Mouse (Mus musculus): ENCODE results near the gene Vkorc1l1. TPM values are rescaled to one million over a fixed set of nuclear protein-coding genes. Genes with fewer than 3 reads are reported as not detected.

The Vkorc1l1 gene
- polyA plus RNA-seq, 1 experiment from 2014 or later = 32.3 TPM

- ChIA-PET CTCF (interaction anchor here (0.8 to 0.9 kb wide), 2 partner anchors 16 to 25 kb away, joined by 3 read pairs; no protein-coding TSS in a partner anchor), POLR2A (no interaction called here)
- in situ Hi-C loops (cut with MboI; ENCODE audit: low pct_unique_long_range_greater_than_20kb) = no loop called here
- DNase-seq (ENCODE audit: low read depth, low spot score) (no peak), ATAC-seq (no peak)
- no peak for TF ChIP-seq CTCF (IDR thresholded peaks at IDR 0.05)
- H3K27me3 ChIP-seq = no peaks in the 10 kb centered on the region
Observed at GRCm38 (mm10) chr5:129968417-129968816, 26.6 kb downstream of the Vkorc1l1 start.

GRCm38 (mm10) chr5:129971491-129971890 is 29.7 kb downstream of the Vkorc1l1 start:
- ChIA-PET CTCF (interaction anchor here (1.2 kb wide), 1 partner anchor 10 kb away, joined by 5 read pairs; no protein-coding TSS in a partner anchor), POLR2A (no interaction called here)
- in situ Hi-C loops (cut with MboI; ENCODE audit: low pct_unique_long_range_greater_than_20kb) = no loop called here
- TF ChIP-seq CTCF (IDR thresholded peaks at IDR 0.05) = no peak
- no peak for DNase-seq (ENCODE audit: low read depth, low spot score)
- no peaks in the 10 kb centered on the region for H3K27me3 ChIP-seq
- no peak for ATAC-seq

DNA sequence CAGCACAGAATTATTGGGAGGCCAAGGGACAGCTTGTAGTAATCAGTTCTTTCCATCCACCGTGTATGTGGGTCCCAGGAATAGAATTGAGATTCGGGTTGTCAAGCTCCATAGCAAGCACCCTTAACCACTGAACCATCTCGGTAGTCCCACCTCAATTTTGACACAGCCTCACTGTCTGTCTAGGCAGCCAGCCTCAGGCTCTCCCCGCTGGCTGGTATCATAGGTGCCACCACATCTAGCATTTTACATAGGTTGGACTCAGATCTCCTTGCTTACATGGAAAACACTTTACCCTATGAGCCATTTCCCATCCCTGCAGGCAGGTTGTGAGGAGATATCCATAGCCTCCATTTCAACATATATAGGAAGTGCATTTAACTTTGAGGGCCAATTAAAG is 32.6 kb downstream of the Vkorc1l1 start:
- no peak for TF ChIP-seq CTCF (IDR thresholded peaks at IDR 0.05)
- no peaks in the 10 kb centered on the region for H3K27me3 ChIP-seq
- ATAC-seq = no peak
- CTCF ChIA-PET = interaction anchor here (1.5 kb wide), 1 partner anchor 11 kb away, joined by 3 read pairs; no protein-coding TSS in a partner anchor
- POLR2A ChIA-PET = interaction anchor here (1.2 kb wide), 1 partner anchor 11 kb away, joined by 6 read pairs; no protein-coding TSS in a partner anchor
- no peak for DNase-seq (ENCODE audit: low read depth, low spot score)
- in situ Hi-C loops (cut with MboI; ENCODE audit: low pct_unique_long_range_greater_than_20kb) = no loop called here

- H3K27me3 ChIP-seq = no peaks in the 10 kb centered on the region
- in situ Hi-C loops (cut with MboI; ENCODE audit: low pct_unique_long_range_greater_than_20kb) = no loop called here
- ChIA-PET POLR2A (interaction anchor here (1.2 kb wide), 1 partner anchor 10 kb away, joined by 6 read pairs; no protein-coding TSS in a partner anchor), CTCF (interaction anchor here (1.5 kb wide), 1 partner anchor 11 kb away, joined by 3 read pairs; no protein-coding TSS in a partner anchor)
- ATAC-seq (no peak), DNase-seq (ENCODE audit: low read depth, low spot score) (no peak)
- TF ChIP-seq CTCF (IDR thresholded peaks at IDR 0.05) = no peak
Observed at GRCm38 (mm10) chr5:129974866-129975311, 33.1 kb downstream of the Vkorc1l1 start.

- ChIA-PET POLR2A (interaction anchor here (1.0 kb wide), 1 partner anchor 17 kb away, joined by 3 read pairs; no protein-coding TSS in a partner anchor), CTCF (interaction anchor here (1.0 to 2.2 kb wide), 4 partner anchors 22 to 51 kb away, joined by 3 to 5 read pairs (median 4); no protein-coding TSS in a partner anchor)
- no peak for ATAC-seq
Observed at GRCm38 (mm10) chr5:129977768-129978167, 36.0 kb downstream of the Vkorc1l1 start.

GRCm38 (mm10) chr5:129978608-129979007 is 36.8 kb downstream of the Vkorc1l1 start:
- ChIA-PET POLR2A (interaction anchor here (1.0 kb wide), 1 partner anchor 16 kb away, joined by 3 read pairs; no protein-coding TSS in a partner anchor), CTCF (interaction anchor here (1.0 to 2.2 kb wide), 4 partner anchors 23 to 52 kb away, joined by 3 to 5 read pairs (median 4); no protein-coding TSS in a partner anchor)
- in situ Hi-C loops (cut with MboI; ENCODE audit: low pct_unique_long_range_greater_than_20kb) = no loop called here
- no peak for ATAC-seq
- no peak for DNase-seq (ENCODE audit: low read depth, low spot score)
- no peak for TF ChIP-seq CTCF (IDR thresholded peaks at IDR 0.05)
- no peaks in the 10 kb centered on the region for H3K27me3 ChIP-seq

More at GRCm38 (mm10) chr5:129977768-129978167, 36.0 kb downstream of the Vkorc1l1 start:
- TF ChIP-seq CTCF (IDR thresholded peaks at IDR 0.05) = no peak
- in situ Hi-C loops (cut with MboI; ENCODE audit: low pct_unique_long_range_greater_than_20kb) = no loop called here
- no peak for DNase-seq (ENCODE audit: low read depth, low spot score)
- H3K27me3 ChIP-seq = no peaks in the 10 kb centered on the region

GRCm38 (mm10) chr5:129980216-129980615 is 38.4 kb downstream of the Vkorc1l1 start:
- ChIA-PET CTCF (no interaction called here), POLR2A (interaction anchor here (0.6 to 1.1 kb wide), 2 partner anchors 9 to 261 kb away, joined by 3 to 4 read pairs; no protein-coding TSS in a partner anchor)
- TF ChIP-seq CTCF (IDR thresholded peaks at IDR 0.05) = no peak
- in situ Hi-C loops (cut with MboI; ENCODE audit: low pct_unique_long_range_greater_than_20kb) = no loop called here
- no peaks in the 10 kb centered on the region for H3K27me3 ChIP-seq
- ATAC-seq (no peak), DNase-seq (ENCODE audit: low read depth, low spot score) (no peak)

GRCm38 (mm10) chr5:129989376-129989775 is 47.6 kb downstream of the Vkorc1l1 start:
- no peaks in the 10 kb centered on the region for H3K27me3 ChIP-seq
- in situ Hi-C loops (cut with MboI; ENCODE audit: low pct_unique_long_range_greater_than_20kb) = no loop called here
- CTCF ChIA-PET = no interaction called here
- ATAC-seq = no peak
- POLR2A ChIA-PET = interaction anchor here (0.6 to 1.5 kb wide), 2 partner anchors 9 to 31 kb away, joined by 3 read pairs; no protein-coding TSS in a partner anchor
- no peak for DNase-seq (ENCODE audit: low read depth, low spot score)
- no peak for TF ChIP-seq CTCF (IDR thresholded peaks at IDR 0.05)

- ChIA-PET CTCF (no interaction called here), POLR2A (no interaction called here)
- H3K27me3 ChIP-seq = no peaks in the 10 kb centered on the region
- in situ Hi-C loops (cut with MboI; ENCODE audit: low pct_unique_long_range_greater_than_20kb) = no loop called here
- no peak for ATAC-seq
- DNase-seq (ENCODE audit: low read depth, low spot score) = no peak
- no peak for TF ChIP-seq CTCF (IDR thresholded peaks at IDR 0.05)
Observed at GRCm38 (mm10) chr5:129991898-129992297, 50.1 kb downstream of the Vkorc1l1 start.

DNA sequence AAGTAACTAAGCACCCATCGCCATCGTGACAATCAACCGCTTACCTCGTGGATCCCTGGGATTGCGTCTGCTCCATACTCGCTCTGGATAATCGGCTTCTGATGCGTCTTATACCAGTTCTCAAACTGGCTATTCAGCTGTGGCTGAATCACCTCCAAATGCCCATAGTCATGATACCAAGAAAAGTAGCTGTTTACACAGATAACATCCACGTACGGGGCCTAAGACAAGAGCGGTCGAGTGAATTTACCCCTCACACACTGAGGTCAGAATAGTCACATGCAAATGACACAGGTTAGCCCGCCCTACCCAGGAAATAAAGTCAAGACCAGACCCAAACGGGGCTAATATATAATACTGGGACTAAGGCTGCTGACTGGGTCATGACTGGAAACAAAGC is 51.6 kb downstream of the Vkorc1l1 start:
- no peaks in the 10 kb centered on the region for H3K27me3 ChIP-seq
- TF ChIP-seq CTCF (IDR thresholded peaks at IDR 0.05) = no peak
- ATAC-seq = no peak
- DNase-seq (ENCODE audit: low read depth, low spot score) = no peak
- CTCF ChIA-PET = interaction anchor here (1.3 kb wide), 1 partner anchor 146 kb away, joined by 4 read pairs; no protein-coding TSS in a partner anchor
- POLR2A ChIA-PET = interaction anchor here (1.4 kb wide), 1 partner anchor 12 kb away, joined by 3 read pairs; no protein-coding TSS in a partner anchor
- in situ Hi-C loops (cut with MboI; ENCODE audit: low pct_unique_long_range_greater_than_20kb) = no loop called here

- TF ChIP-seq CTCF (IDR thresholded peaks at IDR 0.05) = no peak
- ChIA-PET CTCF (interaction anchor here (1.2 to 2.1 kb wide), 3 partner anchors 10 to 12 kb away, joined by 4 to 6 read pairs (median 5); no protein-coding TSS in a partner anchor), POLR2A (no interaction called here)
- ATAC-seq (no peak), DNase-seq (ENCODE audit: low read depth, low spot score) (no peak)
- in situ Hi-C loops (cut with MboI; ENCODE audit: low pct_unique_long_range_greater_than_20kb) = loop anchor here (5.0 kb wide), 1 partner anchor 47 kb away; no protein-coding TSS in a partner anchor
- no peaks in the 10 kb centered on the region for H3K27me3 ChIP-seq
Observed at GRCm38 (mm10) chr5:129994989-129995388, 53.2 kb downstream of the Vkorc1l1 start.
